Mouse (Mus musculus): ENCODE measurements around the gene Tmbim6. TPM values are rescaled to one million over a fixed set of nuclear protein-coding genes. Genes with fewer than 3 reads are reported as not detected.
"Not testable (repeated sequence)": the region's sequence is repeated elsewhere in the genome, so short reads cannot be mapped to it uniquely, and the experiment has no call there.

Tmbim6 gene
- polyA plus RNA-seq, 1 experiment, result 479 TPM

- no peak for TF ChIP-seq CTCF (IDR thresholded peaks at IDR 0.05; ENCODE audit: borderline replicate concordance, insufficient read depth, low read length)
- no peak for TF ChIP-seq POLR2A (IDR thresholded peaks at IDR 0.05; ENCODE audit: low read depth, low read length)
- Histone ChIP-seq H3K27ac (ENCODE audit: insufficient read depth, low read length) (no peak overlapping the region), H3K4me3 (ENCODE audit: insufficient read depth, low read length) (no peak overlapping the region), H3K4me1 (ENCODE audit: control insufficient read depth, insufficient read depth, low read length) (peaks cover 13% of the 10 kb centered on the region)
Measured at GRCm38 (mm10) chr15:99440816-99441457, 48.3 kb downstream of the Tmbim6 start.

- no peak for TF ChIP-seq POLR2A (IDR thresholded peaks at IDR 0.05; ENCODE audit: low read depth, low read length)
- TF ChIP-seq CTCF (IDR thresholded peaks at IDR 0.05; ENCODE audit: borderline replicate concordance, insufficient read depth, low read length), result no peak
Measured at GRCm38 (mm10) chr15:99442358-99442757, 49.7 kb downstream of the Tmbim6 start.

GRCm38 (mm10) chr15:99445567-99445966 is 52.9 kb downstream of the Tmbim6 start:
- H3K4me1 ChIP-seq (ENCODE audit: control insufficient read depth, insufficient read depth, low read length), result no peaks in the 10 kb centered on the region
- TF ChIP-seq CTCF (IDR thresholded peaks at IDR 0.05; ENCODE audit: borderline replicate concordance, insufficient read depth, low read length), result no peak
- TF ChIP-seq POLR2A (IDR thresholded peaks at IDR 0.05; ENCODE audit: low read depth, low read length), result no peak
- H3K27ac ChIP-seq (ENCODE audit: insufficient read depth, low read length), result no peak overlapping the region
- no peak overlapping the region for H3K4me3 ChIP-seq (ENCODE audit: insufficient read depth, low read length)

More at GRCm38 (mm10) chr15:99442358-99442757, 49.7 kb downstream of the Tmbim6 start:
- H3K27ac ChIP-seq (ENCODE audit: insufficient read depth, low read length), result no peak overlapping the region
- peaks cover 13% of the 10 kb centered on the region for H3K4me1 ChIP-seq (ENCODE audit: control insufficient read depth, insufficient read depth, low read length)
- no peak overlapping the region for H3K4me3 ChIP-seq (ENCODE audit: insufficient read depth, low read length)

- H3K27ac ChIP-seq (ENCODE audit: insufficient read depth, low read length); H3K4me1 ChIP-seq (ENCODE audit: control insufficient read depth, insufficient read depth, low read length); H3K4me3 ChIP-seq (ENCODE audit: insufficient read depth, low read length): not testable (repeated sequence)
Measured at GRCm38 (mm10) chr15:99446136-99446535, 53.5 kb downstream of the Tmbim6 start.

- Histone ChIP-seq H3K27ac (ENCODE audit: insufficient read depth, low read length) (no peak overlapping the region), H3K4me3 (ENCODE audit: insufficient read depth, low read length) (no peak overlapping the region), H3K4me1 (ENCODE audit: control insufficient read depth, insufficient read depth, low read length) (no peaks in the 10 kb centered on the region)
- TF ChIP-seq CTCF (IDR thresholded peaks at IDR 0.05; ENCODE audit: borderline replicate concordance, insufficient read depth, low read length) (no peak), POLR2A (IDR thresholded peaks at IDR 0.05; ENCODE audit: low read depth, low read length) (no peak)
Measured at GRCm38 (mm10) chr15:99449131-99449750, 56.6 kb downstream of the Tmbim6 start.

- H3K27ac ChIP-seq (ENCODE audit: insufficient read depth, low read length), result no peak overlapping the region
- H3K4me1 ChIP-seq (ENCODE audit: control insufficient read depth, insufficient read depth, low read length), result no peaks in the 10 kb centered on the region
- TF ChIP-seq CTCF (IDR thresholded peaks at IDR 0.05; ENCODE audit: borderline replicate concordance, insufficient read depth, low read length) (no peak), POLR2A (IDR thresholded peaks at IDR 0.05; ENCODE audit: low read depth, low read length) (no peak)
- H3K4me3 ChIP-seq (ENCODE audit: insufficient read depth, low read length), result no peak overlapping the region
Measured at GRCm38 (mm10) chr15:99449751-99450280, 57.1 kb downstream of the Tmbim6 start.

- no peaks in the 10 kb centered on the region for H3K4me1 ChIP-seq (ENCODE audit: control insufficient read depth, insufficient read depth, low read length)
- H3K4me3 ChIP-seq (ENCODE audit: insufficient read depth, low read length), result no peak overlapping the region
- no peak for TF ChIP-seq POLR2A (IDR thresholded peaks at IDR 0.05; ENCODE audit: low read depth, low read length)
- no peak for TF ChIP-seq CTCF (IDR thresholded peaks at IDR 0.05; ENCODE audit: borderline replicate concordance, insufficient read depth, low read length)
- H3K27ac ChIP-seq (ENCODE audit: insufficient read depth, low read length), result no peak overlapping the region
Measured at GRCm38 (mm10) chr15:99453153-99453900, 60.6 kb downstream of the Tmbim6 start.

- TF ChIP-seq CTCF (IDR thresholded peaks at IDR 0.05; ENCODE audit: borderline replicate concordance, insufficient read depth, low read length) (no peak), POLR2A (IDR thresholded peaks at IDR 0.05; ENCODE audit: low read depth, low read length) (no peak)
- Histone ChIP-seq H3K4me1 (ENCODE audit: control insufficient read depth, insufficient read depth, low read length) (no peaks in the 10 kb centered on the region), H3K27ac (ENCODE audit: insufficient read depth, low read length) (no peak overlapping the region), H3K4me3 (ENCODE audit: insufficient read depth, low read length) (no peak overlapping the region)
Measured at GRCm38 (mm10) chr15:99454585-99455279, 62.0 kb downstream of the Tmbim6 start.

GRCm38 (mm10) chr15:99455415-99455814 is 62.7 kb downstream of the Tmbim6 start:
- Histone ChIP-seq H3K27ac (ENCODE audit: insufficient read depth, low read length) (no peak overlapping the region), H3K4me3 (ENCODE audit: insufficient read depth, low read length) (no peak overlapping the region; the same call in 1 of the 2 replicates), H3K4me1 (ENCODE audit: control insufficient read depth, insufficient read depth, low read length) (no peaks in the 10 kb centered on the region)
- TF ChIP-seq POLR2A (IDR thresholded peaks at IDR 0.05; ENCODE audit: low read depth, low read length) (no peak), CTCF (IDR thresholded peaks at IDR 0.05; ENCODE audit: borderline replicate concordance, insufficient read depth, low read length) (no peak)

Measured in embryonic fibroblast, embryonic 13.5 days (primary cell).